Mouse (Mus musculus) left cerebral cortex, postnatal 4 days (tissue): ENCODE results near the gene Mn1. TPM values are rescaled to one million over a fixed set of nuclear protein-coding genes. Genes with fewer than 3 reads are reported as not detected.

ENCODE experiments used
- DNase-seq: peaks from one replicate; pipeline ENCODE4 v3.0.0-alpha.2; 2022
- intact Hi-C: fragments of 180-260 bp; cut with DNase I; formaldehyde crosslinking; loops from one replicate; pipeline ENCODE4 v1.15.1; 2025
- total RNA-seq, 2 experiments: library from RNA; stranded (reverse); gene quantifications; 2 replicates each; pipeline ENCODE4 v1.2.3; 2021

Mn1 gene
- total RNA-seq, 2 experiments from 2014 or later, result 129 to 135 TPM

GRCm38 (mm10) chr5:111428882-111429281 is 11.7 kb downstream of the Mn1 start:
- intact Hi-C loops, result loop anchor here (5.0 kb wide), 1 partner anchor 143 kb away; no protein-coding TSS in a partner anchor
- no peak for DNase-seq

- intact Hi-C loops, result loop anchor here (5.0 kb wide), 1 partner anchor 143 kb away; no protein-coding TSS in a partner anchor
- DNase-seq, result no peak
Measured at GRCm38 (mm10) chr5:111429726-111430125, 12.6 kb downstream of the Mn1 start.

- intact Hi-C loops, result no loop called here
- DNase-seq, result no peak
Measured at GRCm38 (mm10) chr5:111431007-111431730, 14.0 kb downstream of the Mn1 start.

GRCm38 (mm10) chr5:111432842-111433241 is 15.7 kb downstream of the Mn1 start:
- no peak for DNase-seq
- intact Hi-C loops, result no loop called here

GRCm38 (mm10) chr5:111434342-111434842 is 17.2 kb downstream of the Mn1 start:
- intact Hi-C loops, result no loop called here
- DNase-seq, result no peak

GRCm38 (mm10) chr5:111436260-111436659 is 19.1 kb downstream of the Mn1 start:
- intact Hi-C loops, result no loop called here
- DNase-seq, result no peak

GRCm38 (mm10) chr5:111437205-111437604 is 20.0 kb downstream of the Mn1 start:
- no peak for DNase-seq
- intact Hi-C loops, result no loop called here

- DNase-seq, result no peak
- intact Hi-C loops, result no loop called here
Measured at GRCm38 (mm10) chr5:111438336-111438735, 21.2 kb downstream of the Mn1 start.

- intact Hi-C loops, result no loop called here
- DNase-seq, result no peak
Measured at GRCm38 (mm10) chr5:111438821-111439220, 21.7 kb downstream of the Mn1 start.

GRCm38 (mm10) chr5:111440264-111440663 is 23.1 kb downstream of the Mn1 start:
- no peak for DNase-seq
- intact Hi-C loops, result no loop called here

- no peak for DNase-seq
- intact Hi-C loops, result no loop called here
Measured at GRCm38 (mm10) chr5:111442151-111442871, 25.1 kb downstream of the Mn1 start.

- intact Hi-C loops, result no loop called here
- DNase-seq, result no peak
Measured at GRCm38 (mm10) chr5:111443636-111444035, 26.5 kb downstream of the Mn1 start.

- intact Hi-C loops, result no loop called here
- DNase-seq, result no peak
Measured at GRCm38 (mm10) chr5:111444361-111444760, 27.2 kb downstream of the Mn1 start.

GRCm38 (mm10) chr5:111446652-111447051 is 29.5 kb downstream of the Mn1 start:
- DNase-seq, result no peak
- intact Hi-C loops, result no loop called here

- no peak for DNase-seq
- intact Hi-C loops, result no loop called here
Measured at GRCm38 (mm10) chr5:111449700-111450099, 32.5 kb downstream of the Mn1 start.

- intact Hi-C loops, result no loop called here
- no peak for DNase-seq
Measured at GRCm38 (mm10) chr5:111454240-111454639, 37.1 kb downstream of the Mn1 start.

GRCm38 (mm10) chr5:111454876-111455275 is 37.7 kb downstream of the Mn1 start:
- intact Hi-C loops, result no loop called here
- DNase-seq, result no peak

GRCm38 (mm10) chr5:111458675-111459074 is 41.5 kb downstream of the Mn1 start:
- intact Hi-C loops, result no loop called here

GRCm38 (mm10) chr5:111465811-111466299 is 48.7 kb downstream of the Mn1 start:
- intact Hi-C loops, result no loop called here
- no peak for DNase-seq

More at GRCm38 (mm10) chr5:111458675-111459074, 41.5 kb downstream of the Mn1 start:
- no peak for DNase-seq

GRCm38 (mm10) chr5:111466429-111466828 is 49.3 kb downstream of the Mn1 start:
- intact Hi-C loops, result no loop called here

GRCm38 (mm10) chr5:111467699-111468098 is 50.5 kb downstream of the Mn1 start:
- no peak for DNase-seq
- intact Hi-C loops, result no loop called here

More at GRCm38 (mm10) chr5:111466429-111466828, 49.3 kb downstream of the Mn1 start:
- DNase-seq, result no peak
